Mouse (Mus musculus): ENCODE results near the gene Chp1.
"Not testable (repeated sequence)": the region's sequence is repeated elsewhere in the genome, so short reads cannot be mapped to it uniquely, and the experiment has no call there.

Chp1 gene

GRCm38 (mm10) chr2:119547522-119548370 is at the start of gene Chp1, which contains the start of gene Exd1:
TSS of gene Chp1 (plus strand) at chr2:119547697.
TSS of gene Exd1 (minus strand) at chr2:119547627.
- ATAC-seq (ENCODE audit: insufficient number of reproducible peaks, low FRiP score, low TSS enrichment), result peak; percentile 97

GRCm38 (mm10) chr2:119498859-119499258 is 48.6 kb upstream of the Chp1 start:
- no peak for ATAC-seq (ENCODE audit: insufficient number of reproducible peaks, low FRiP score, low TSS enrichment)

GRCm38 (mm10) chr2:119500965-119501652 is 46.4 kb upstream of the Chp1 start:
- no peak for ATAC-seq (ENCODE audit: insufficient number of reproducible peaks, low FRiP score, low TSS enrichment)

- no peak for ATAC-seq (ENCODE audit: insufficient number of reproducible peaks, low FRiP score, low TSS enrichment)
Measured at GRCm38 (mm10) chr2:119507108-119507507, 40.4 kb upstream of the Chp1 start.

- not testable (repeated sequence) for ATAC-seq (ENCODE audit: insufficient number of reproducible peaks, low FRiP score, low TSS enrichment)
Measured at GRCm38 (mm10) chr2:119508518-119508917, 39.0 kb upstream of the Chp1 start.

GRCm38 (mm10) chr2:119510856-119511255 is 36.6 kb upstream of the Chp1 start:
- no peak for ATAC-seq (ENCODE audit: insufficient number of reproducible peaks, low FRiP score, low TSS enrichment)

GRCm38 (mm10) chr2:119512292-119512691 is 35.2 kb upstream of the Chp1 start:
- no peak for ATAC-seq (ENCODE audit: insufficient number of reproducible peaks, low FRiP score, low TSS enrichment)

GRCm38 (mm10) chr2:119514026-119514522 is 33.4 kb upstream of the Chp1 start:
- no peak for ATAC-seq (ENCODE audit: insufficient number of reproducible peaks, low FRiP score, low TSS enrichment)

- ATAC-seq (ENCODE audit: insufficient number of reproducible peaks, low FRiP score, low TSS enrichment), result no peak
Measured at GRCm38 (mm10) chr2:119516811-119517210, 30.7 kb upstream of the Chp1 start.

GRCm38 (mm10) chr2:119520550-119520949 is 26.9 kb upstream of the Chp1 start:
- no peak for ATAC-seq (ENCODE audit: insufficient number of reproducible peaks, low FRiP score, low TSS enrichment)

- ATAC-seq (ENCODE audit: insufficient number of reproducible peaks, low FRiP score, low TSS enrichment), result no peak
Measured at GRCm38 (mm10) chr2:119523836-119524235, 23.7 kb upstream of the Chp1 start.

GRCm38 (mm10) chr2:119525422-119525821 is 22.1 kb upstream of the Chp1 start:
- ATAC-seq (ENCODE audit: insufficient number of reproducible peaks, low FRiP score, low TSS enrichment), result no peak

- no peak for ATAC-seq (ENCODE audit: insufficient number of reproducible peaks, low FRiP score, low TSS enrichment)
Measured at GRCm38 (mm10) chr2:119538802-119539201, 8.7 kb upstream of the Chp1 start.

GRCm38 (mm10) chr2:119542106-119542505 is 5.4 kb upstream of the Chp1 start:
- no peak for ATAC-seq (ENCODE audit: insufficient number of reproducible peaks, low FRiP score, low TSS enrichment)

- no peak for ATAC-seq (ENCODE audit: insufficient number of reproducible peaks, low FRiP score, low TSS enrichment)
Measured at GRCm38 (mm10) chr2:119543656-119544055, 3.8 kb upstream of the Chp1 start.

GRCm38 (mm10) chr2:119546848-119547521 is 512 bp upstream of the Chp1 start:
- peak; percentile 62 for ATAC-seq (ENCODE audit: insufficient number of reproducible peaks, low FRiP score, low TSS enrichment)

GRCm38 (mm10) chr2:119548371-119548660 is 819 bp downstream of the Chp1 start:
- no peak for ATAC-seq (ENCODE audit: insufficient number of reproducible peaks, low FRiP score, low TSS enrichment)

GRCm38 (mm10) chr2:119548691-119549090 is 1.2 kb downstream of the Chp1 start:
- ATAC-seq (ENCODE audit: insufficient number of reproducible peaks, low FRiP score, low TSS enrichment), result no peak

GRCm38 (mm10) chr2:119549678-119550077 is 2.2 kb downstream of the Chp1 start:
- no peak for ATAC-seq (ENCODE audit: insufficient number of reproducible peaks, low FRiP score, low TSS enrichment)

- ATAC-seq (ENCODE audit: insufficient number of reproducible peaks, low FRiP score, low TSS enrichment), result no peak
Measured at GRCm38 (mm10) chr2:119558039-119558438, 10.5 kb downstream of the Chp1 start.

GRCm38 (mm10) chr2:119558737-119559340 is 11.3 kb downstream of the Chp1 start:
- no peak for ATAC-seq (ENCODE audit: insufficient number of reproducible peaks, low FRiP score, low TSS enrichment)

All from cerebellum, adult (tissue).